ENCODE assay signal across 20 mouse cellular contexts in the genomic region with DNA sequence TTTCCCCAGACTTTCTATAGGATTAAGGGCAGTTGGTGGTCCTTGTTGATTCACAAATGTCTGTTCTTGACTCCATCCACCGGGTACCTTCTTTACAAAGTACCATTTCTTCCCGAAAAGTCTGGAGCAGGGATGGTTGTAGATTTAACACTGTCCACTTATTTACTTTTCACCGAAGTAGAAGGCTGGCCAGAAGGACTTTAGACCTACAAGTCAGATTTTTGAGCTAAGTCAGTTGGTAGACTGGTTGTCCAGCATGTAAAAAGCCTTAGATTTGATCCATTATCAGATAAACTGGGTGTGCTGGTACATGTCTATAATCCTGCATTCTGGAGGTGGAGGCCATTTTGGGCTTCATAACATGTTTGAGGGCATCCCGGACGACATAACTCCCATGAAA. TPM values are rescaled to one million over a fixed set of nuclear protein-coding genes. Genes with fewer than 3 reads are reported as not detected.
A peak's percentile ranks its signal among the peaks of the same experiment; 100 is the strongest.
DNase-seq lines count a peak whose midpoint lies in the region; TF ChIP-seq lines count a peak whose summit lies in the region.
"Had no signal": no experiment of that assay in that cellular context is flagged by ENCODE, and none has a peak within 500 bp of the region (broad histone marks: within the 10 kb centered on the region; RNA-seq: fewer than 3 reads in every experiment).

No protein-coding gene starts in this region.

- TF ChIP-seq POLR2A in liver, adult 2 months (IDR thresholded peaks at IDR 0.05; ENCODE audit: extremely low read depth, insufficient read depth, low read length) = no peak

- no peak overlapping the region for H3K9ac ChIP-seq in liver, adult 2 months (ENCODE audit: low read depth, low read length)
- H3K9ac ChIP-seq: embryonic facial prominence, embryonic 13.5 days; embryonic facial prominence, embryonic 15.5 days; forebrain, embryonic 12.5 days had no signal

- no peaks in the 10 kb centered on the region for H3K27me3 ChIP-seq in liver, adult 2 months (ENCODE audit: control insufficient read depth, insufficient read depth, low read length)
- H3K27me3 ChIP-seq: embryonic facial prominence, embryonic 13.5 days; embryonic facial prominence, embryonic 15.5 days; forebrain, embryonic 12.5 days had no signal

- peak; percentile 19 to 21 for DNase-seq in kidney, adult 8-10 months
- no peak for DNase-seq in kidney, postnatal 10 days
- DNase-seq in liver, adult 2 months (ENCODE audit: extremely low read depth, low read depth, low spot score) = peak; percentile 83
- DNase-seq in liver = no peak
- DNase-seq: adrenal gland, adult 2 months; adrenal gland, postnatal 10 days; adrenal gland, postnatal 25 days; cerebellum, adult 11 months; cerebellum, adult 18-20 months; cerebellum, adult 8-10 months; cerebellum, adult 9-11 months; cerebellum, postnatal 14 days; cerebellum, postnatal 36 days; embryo, embryonic 11 days had no signal

- no peak for TF ChIP-seq CTCF in liver, adult 2 months (IDR thresholded peaks at IDR 0.05; ENCODE audit: low read depth, low read length)

- H3K4me3 ChIP-seq in liver, adult 2 months (ENCODE audit: insufficient read depth, low read depth, low read length) = no peak overlapping the region
- H3K4me3 ChIP-seq: embryonic facial prominence, embryonic 13.5 days; embryonic facial prominence, embryonic 15.5 days; erythroblast, embryonic 14.5 days; forebrain, embryonic 10.5 days; forebrain, embryonic 12.5 days had no signal

- 52% methylated on average over 5 of the region's 5 CpGs for whole genome bisulfite sequencing in liver, adult 2 months

- no peaks in the 10 kb centered on the region for H3K79me2 ChIP-seq in liver, adult 2 months (ENCODE audit: control insufficient read depth, insufficient read depth, low read length)

- peaks cover 8% of the 10 kb centered on the region for H3K4me1 ChIP-seq in liver, adult 2 months (ENCODE audit: control insufficient read depth, insufficient read depth, low read length)
- H3K4me1 ChIP-seq: forebrain, embryonic 12.5 days had no signal

- no peaks in the 10 kb centered on the region for H3K36me3 ChIP-seq in liver, adult 2 months (ENCODE audit: control insufficient read depth, insufficient read depth, low read length)
- H3K36me3 ChIP-seq: embryonic facial prominence, embryonic 13.5 days; embryonic facial prominence, embryonic 15.5 days; forebrain, embryonic 10.5 days; forebrain, embryonic 12.5 days had no signal

- no peak overlapping the region for H3K27ac ChIP-seq in liver, adult 2 months (replicated peaks; ENCODE audit: insufficient read depth, low read depth, low read length)
- H3K27ac ChIP-seq: embryonic facial prominence, embryonic 15.5 days; forebrain, embryonic 10.5 days; forebrain, embryonic 12.5 days had no signal

RNA-seq across cellular contexts. Expression of a gene that starts 42.0 kb away (rescaled TPM):
- total RNA-seq in liver, adult 2 months (2014; rRNA removed) = 13.6 and 20.9 TPM in 2 replicates
- 7.3 and 11.6 TPM in 2 replicates for polyA plus RNA-seq in liver, adult 2 months (2012; rRNA removed)
- total RNA-seq: MEL had no signal

Comparison
In these comparisons a context has a peak if more than half of its experiments do, and no peak if none do; other contexts are left out.
1. DNase-seq: peak in kidney, adult 8-10 months (2 of 2) and liver, adult 2 months (single experiment); none in kidney, postnatal 10 days (single experiment) and liver (single experiment).